Mouse (Mus musculus) liver, embryonic 14.5 days (tissue): ENCODE data around the gene Ap5b1. TPM values are rescaled to one million over a fixed set of nuclear protein-coding genes. Genes with fewer than 3 reads are reported as not detected.

Experiments used
- ATAC-seq: fragments of 200-750 bp; cut with Nextera tagmentation; 2 replicates; pipeline ENCODE4 v1.8.0; 2017; ENCODE audit warnings: moderate number of reproducible peaks, mild to moderate bottlenecking, moderate library complexity; ENCODE audit not compliant: insufficient read depth
- DNase-seq, 3 experiments: peaks; one replicate each; pipeline ENCODE4 v3.0.0-alpha.2; 2012 to 2013; ENCODE audit warnings: low read depth in 3 of 3, low spot score in 3 of 3
- H3K27ac ChIP-seq: fragments of 300-500 bp; sonication (generic); 2 replicates; pipeline ENCODE4 v1.5.1; 2014; ENCODE audit warnings: moderate library complexity, mild to moderate bottlenecking, control low read depth, inconsistent platforms
- H3K27me3 ChIP-seq: fragments of 300-500 bp; sonication (generic); 2 replicates; pipeline ENCODE4 v1.6.1; 2014; ENCODE audit warnings: mild to moderate bottlenecking, low read length, moderate library complexity; ENCODE audit not compliant: control insufficient read depth, insufficient read depth
- H3K36me3 ChIP-seq: fragments of 300-500 bp; sonication (generic); replicated peaks from 2 replicates; pipeline ENCODE4 v1.6.1; 2014; ENCODE audit warnings: low read depth; ENCODE audit not compliant: control insufficient read depth, insufficient read depth
- H3K4me1 ChIP-seq, 2 experiments: fragments of 200-500 bp in 1 of 2; fragments of 300-500 bp in 1 of 2; sonication (generic) in 1 of 2; replicated peaks; 2 replicates each; pipeline ENCODE4 v1.6.1; 2012 to 2014; ENCODE audit warnings: antibody characterized with exemption in 1 of 2, inconsistent platforms in 1 of 2, low read length in 1 of 2; ENCODE audit not compliant: control insufficient read depth in 2 of 2, insufficient read depth in 2 of 2
- H3K4me2 ChIP-seq: fragments of 300-500 bp; sonication (generic); 2 replicates; pipeline ENCODE4 v1.6.1; 2014; ENCODE audit warnings: low read depth, mild to moderate bottlenecking, control low read depth, moderate library complexity
- H3K4me3 ChIP-seq, 2 experiments: fragments of 200-500 bp in 1 of 2; fragments of 300-500 bp in 1 of 2; sonication (generic) in 1 of 2; 2 replicates each; pipeline ENCODE4 v1.5.1; 2012 to 2014; ENCODE audit warnings: low read depth in 2 of 2, low read length in 2 of 2, mild to moderate bottlenecking in 2 of 2, control low read depth in 1 of 2, inconsistent platforms in 1 of 2, moderate library complexity in 1 of 2; ENCODE audit not compliant: insufficient read depth in 1 of 2
- H3K9ac ChIP-seq: fragments of 300-500 bp; sonication (generic); replicated peaks from 2 replicates; pipeline ENCODE4 v1.6.1; 2014; ENCODE audit warnings: mild to moderate bottlenecking, control low read depth, moderate library complexity
- H3K9me3 ChIP-seq: fragments of 300-500 bp; sonication (generic); 2 replicates; pipeline ENCODE4 v1.6.1; 2016; ENCODE audit warnings: low read length, mixed read lengths; ENCODE audit not compliant: control insufficient read depth
- CTCF ChIP-seq: IDR thresholded peaks from 2 replicates; pipeline ENCODE4 v1.5.1; 2016; ENCODE audit warnings: antibody characterized with exemption, low read depth, control low read depth
- EP300 ChIP-seq: IDR thresholded peaks from 2 replicates; pipeline ENCODE4 v1.6.1; 2016; ENCODE audit warnings: antibody characterized with exemption, low read depth
- WGBS: fragments of 180-500 bp; shearing (Covaris S2); extraction: QIAGEN DNeasy Blood & Tissue Kit; methylation state at CpG from one replicate; pipeline ENCODE4 v1.1.7; 2014; ENCODE audit not compliant: insufficient replicate concordance; 5-methylcytosine and 5-hydroxymethylcytosine counted together
- polyA plus RNA-seq, 2 experiments: library from polyadenylated mRNA; depleted of rRNA in 1 of 2; stranded (reverse) in 1 of 2; unstranded in 1 of 2; fragments of >200 nt; fragmentation: Nextera tagmentation in 1 of 2; extraction: Ambion mirVana in 1 of 2; gene quantifications; 2 replicates each; pipeline versions ENCODE4 v1.2.1 to v1.2.3; 2012 to 2014

Ap5b1 gene
- polyA plus RNA-seq, 2 experiments: 1.3 to 1.4 TPM

DNA sequence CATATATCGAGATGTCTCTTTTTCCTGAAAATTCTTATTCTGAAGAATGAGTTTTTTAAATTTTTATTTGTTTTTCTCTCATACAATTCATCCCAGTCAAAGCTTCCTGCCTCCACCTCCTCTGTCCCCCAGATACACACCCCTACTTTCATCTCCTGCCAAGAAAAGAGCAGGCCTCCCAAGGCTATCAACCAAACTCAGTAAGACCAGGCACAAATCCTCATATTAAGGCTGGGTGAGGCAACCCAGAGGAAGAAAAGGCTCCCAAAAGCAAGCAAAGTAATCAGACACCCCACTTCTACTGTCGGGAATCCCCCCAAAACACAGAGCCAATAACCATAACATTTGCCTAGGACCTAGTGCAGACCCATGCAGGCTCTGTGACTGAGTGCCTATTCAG lies 14.2 kb downstream of the Ap5b1 start:
- no peaks in the 10 kb centered on the region for H3K9me3 ChIP-seq
- H3K4me2 ChIP-seq: no peak overlapping the region
- H3K4me3 ChIP-seq: no peak overlapping the region
- no peaks in the 10 kb centered on the region for H3K27me3 ChIP-seq
- DNase-seq (no peak), ATAC-seq (no peak)
- no peaks in the 10 kb centered on the region for H3K36me3 ChIP-seq
- no peak overlapping the region for H3K9ac ChIP-seq
- TF ChIP-seq CTCF (no peak), EP300 (no peak)
- 54% methylated on average over 2 of the region's 2 CpGs for WGBS
- no peaks in the 10 kb centered on the region for H3K4me1 ChIP-seq
- no peak overlapping the region for H3K27ac ChIP-seq

DNA sequence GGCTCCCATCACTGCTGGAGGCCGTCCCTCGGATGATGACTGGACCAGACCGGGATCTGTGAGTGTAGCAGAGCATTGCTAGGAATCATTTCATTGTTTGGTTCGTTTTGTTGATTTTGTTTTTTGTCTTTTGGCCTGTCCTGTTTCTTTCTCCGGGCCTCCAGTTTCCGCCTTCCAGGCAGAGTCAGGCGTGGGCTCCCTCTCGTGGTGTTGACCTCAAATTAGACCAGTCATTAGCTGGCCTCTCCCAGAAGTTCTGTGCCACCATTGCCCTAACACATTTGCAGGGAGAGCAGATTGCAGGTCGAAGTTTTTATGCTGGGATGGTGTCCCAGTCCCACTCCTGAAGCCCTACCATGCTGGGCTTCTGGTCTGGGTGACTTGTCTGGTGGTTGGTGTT lies 21.3 kb downstream of the Ap5b1 start:
- no peaks in the 10 kb centered on the region for H3K36me3 ChIP-seq
- no peak for TF ChIP-seq EP300
- peak; percentile 20; the same call in 1 of the 2 replicates for TF ChIP-seq CTCF
- no peak for DNase-seq

DNA sequence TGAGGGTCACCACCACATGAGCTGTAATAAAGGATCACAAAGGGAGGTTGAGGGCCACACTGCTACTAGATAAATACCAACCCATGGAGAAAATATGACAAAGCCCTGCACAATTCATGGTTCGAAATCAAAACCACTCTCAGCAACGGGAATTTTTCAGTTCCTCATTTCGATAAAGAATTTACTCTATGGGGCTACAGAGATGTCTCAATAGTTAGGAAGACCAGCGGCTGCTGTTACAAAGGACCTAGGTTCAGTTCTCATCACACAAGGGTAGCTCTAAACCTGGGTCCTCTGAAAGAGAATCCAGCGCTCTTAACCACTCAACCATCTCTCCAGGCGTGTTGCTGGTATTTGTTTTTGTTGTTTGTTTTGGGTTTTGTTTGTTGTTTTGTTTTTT lies 24.1 kb downstream of the Ap5b1 start:
- Histone ChIP-seq H3K9ac (no peak overlapping the region), H3K27ac (no peak overlapping the region), H3K36me3 (no peaks in the 10 kb centered on the region), H3K27me3 (no peaks in the 10 kb centered on the region), H3K4me2 (no peak overlapping the region), H3K9me3 (no peaks in the 10 kb centered on the region), H3K4me3 (no peak overlapping the region), H3K4me1 (no peaks in the 10 kb centered on the region)
- ATAC-seq: no peak
- DNase-seq: no peak
- TF ChIP-seq CTCF: no peak
- no peak for TF ChIP-seq EP300
- 61% methylated on average over 6 of the region's 6 CpGs for WGBS

More for the DNA sequence above, 21.3 kb downstream of the Ap5b1 start:
- Histone ChIP-seq H3K4me3 (no peak overlapping the region), H3K4me1 (no peaks in the 10 kb centered on the region), H3K4me2 (no peak overlapping the region), H3K27me3 (no peaks in the 10 kb centered on the region), H3K9ac (no peak overlapping the region), H3K9me3 (no peaks in the 10 kb centered on the region), H3K27ac (no peak overlapping the region)
- WGBS: 59% methylated on average over 9 of the region's 9 CpGs
- no peak for ATAC-seq

DNA sequence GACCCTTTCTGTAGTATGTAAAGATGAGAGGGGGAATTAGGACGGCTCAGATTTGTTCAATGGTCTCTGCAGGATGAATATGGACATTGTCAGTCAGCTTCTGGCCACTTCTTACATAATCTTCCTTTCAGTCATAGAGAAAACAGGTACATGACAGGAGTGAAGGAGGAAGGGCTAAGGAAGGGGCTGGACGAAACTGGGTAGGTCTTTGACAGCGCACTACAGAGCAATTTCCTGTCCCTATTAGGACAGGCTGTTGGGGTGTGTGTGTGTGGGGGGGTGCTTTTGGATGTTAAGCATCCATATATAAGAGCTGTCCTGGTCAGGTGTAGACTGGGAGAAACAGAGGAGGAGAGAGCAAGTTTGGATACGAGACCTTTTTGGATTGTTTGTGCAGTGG lies 31.4 kb downstream of the Ap5b1 start:
- no peaks in the 10 kb centered on the region for H3K27me3 ChIP-seq
- H3K4me1 ChIP-seq: peaks cover 0 to 8% of the 10 kb centered on the region in 2 experiments; a peak in 2 of 4 replicates
- H3K9me3 ChIP-seq: no peaks in the 10 kb centered on the region
- no peak overlapping the region for H3K27ac ChIP-seq
- H3K9ac ChIP-seq: no peak overlapping the region
- DNase-seq (no peak), ATAC-seq (no peak)
- no peak overlapping the region for H3K4me3 ChIP-seq
- peaks cover 9% of the 10 kb centered on the region; the same call in 1 of the 2 replicates for H3K36me3 ChIP-seq
- H3K4me2 ChIP-seq: no peak overlapping the region
- WGBS: 52% methylated on average over 4 of the region's 4 CpGs
- TF ChIP-seq CTCF: no peak

DNA sequence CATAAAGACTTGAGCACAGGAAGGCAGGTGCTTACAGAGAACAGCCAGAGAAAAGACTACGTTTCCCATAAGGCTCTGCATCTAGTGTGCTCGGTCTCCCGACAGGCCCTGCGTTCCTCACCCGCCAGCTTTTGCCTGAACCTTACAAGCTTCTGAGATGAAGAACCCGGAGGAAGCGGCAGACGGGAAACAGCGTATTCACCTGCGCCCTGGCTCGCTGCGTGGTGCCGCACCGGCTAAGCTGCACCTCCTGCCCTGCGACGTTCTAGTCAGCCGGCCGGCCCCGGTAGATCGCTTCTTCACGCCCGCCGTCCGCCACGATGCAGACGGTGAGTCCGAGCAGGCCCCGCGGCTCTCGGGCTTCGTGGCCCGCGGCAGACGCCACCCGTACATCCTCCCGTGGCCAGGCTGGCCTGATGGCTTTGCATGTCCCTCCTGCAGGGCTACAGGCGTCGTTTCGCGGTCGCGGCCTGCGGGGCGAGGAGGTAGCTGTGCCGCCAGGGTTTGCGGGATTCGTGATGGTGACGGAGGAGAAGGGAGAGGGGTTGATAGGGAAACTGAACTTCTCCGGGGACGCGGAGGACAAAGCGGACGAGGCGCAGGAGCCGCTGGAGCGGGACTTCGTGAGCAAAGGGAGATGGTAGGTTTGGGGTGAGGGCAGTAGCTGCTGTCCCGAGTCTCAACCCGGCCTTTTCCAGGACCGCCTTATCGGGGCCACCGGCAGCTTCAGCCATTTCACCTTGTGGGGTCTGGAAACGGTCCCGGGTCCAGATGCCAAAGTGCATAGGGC lies 34.1 kb downstream of the Ap5b1 start, which contains the start of gene Rnaseh2c:
Rnaseh2c (plus strand) TSS at position 122 of the 790 bp plus-strand sequence.
- H3K4me3 ChIP-seq: peak within 1 kb of the TSS; percentile 68 to 72
- H3K4me1 ChIP-seq: peaks cover 0 to 8% of the 10 kb centered on the region in 2 experiments; a peak in 2 of 4 replicates
- no peaks in the 10 kb centered on the region for H3K27me3 ChIP-seq
- TF ChIP-seq EP300 (no peak), CTCF (no peak)
- under 1% methylated on average over 64 of the region's 64 CpGs for WGBS
- H3K27ac ChIP-seq: peak within 1 kb of the TSS; percentile 72
- ATAC-seq: peak; percentile 78
- peak within 1 kb of the TSS; percentile 68 for H3K4me2 ChIP-seq
- peaks cover 22% of the 10 kb centered on the region for H3K36me3 ChIP-seq
- H3K9ac ChIP-seq: peak within 1 kb of the TSS; percentile 73
- H3K9me3 ChIP-seq: no peaks in the 10 kb centered on the region
- peak; percentile 67 to 76 (median 71) for DNase-seq
